Mouse (Mus musculus) kidney, postnatal 14 days (tissue): ENCODE results near the gene Ramac.

Source experiments
- DNase-seq: peaks from one replicate; pipeline ENCODE4 v3.0.0; 2022; ENCODE audit warnings: mixed read lengths

Gene Ramac

DNA sequence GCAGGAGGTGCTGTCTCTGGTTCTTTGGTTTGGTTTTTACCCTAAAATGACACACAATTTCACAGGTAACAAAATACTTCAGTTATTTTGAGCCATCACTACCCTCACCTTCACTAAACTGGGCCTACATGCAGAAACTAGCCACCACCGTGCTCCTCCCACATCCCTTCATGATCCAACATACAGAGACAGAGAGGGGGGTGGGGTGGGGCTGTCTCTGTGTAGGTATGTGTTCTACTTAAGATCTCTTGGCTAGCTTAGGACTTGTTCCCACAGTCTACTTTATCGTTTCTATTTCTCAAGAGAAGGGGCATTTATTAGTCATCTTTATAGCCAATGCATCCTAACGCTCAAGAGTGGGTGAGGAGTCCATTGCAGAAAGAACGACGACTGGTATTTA, 25.8 kb downstream of the Ramac start:
- DNase-seq = peak; percentile 8

DNA sequence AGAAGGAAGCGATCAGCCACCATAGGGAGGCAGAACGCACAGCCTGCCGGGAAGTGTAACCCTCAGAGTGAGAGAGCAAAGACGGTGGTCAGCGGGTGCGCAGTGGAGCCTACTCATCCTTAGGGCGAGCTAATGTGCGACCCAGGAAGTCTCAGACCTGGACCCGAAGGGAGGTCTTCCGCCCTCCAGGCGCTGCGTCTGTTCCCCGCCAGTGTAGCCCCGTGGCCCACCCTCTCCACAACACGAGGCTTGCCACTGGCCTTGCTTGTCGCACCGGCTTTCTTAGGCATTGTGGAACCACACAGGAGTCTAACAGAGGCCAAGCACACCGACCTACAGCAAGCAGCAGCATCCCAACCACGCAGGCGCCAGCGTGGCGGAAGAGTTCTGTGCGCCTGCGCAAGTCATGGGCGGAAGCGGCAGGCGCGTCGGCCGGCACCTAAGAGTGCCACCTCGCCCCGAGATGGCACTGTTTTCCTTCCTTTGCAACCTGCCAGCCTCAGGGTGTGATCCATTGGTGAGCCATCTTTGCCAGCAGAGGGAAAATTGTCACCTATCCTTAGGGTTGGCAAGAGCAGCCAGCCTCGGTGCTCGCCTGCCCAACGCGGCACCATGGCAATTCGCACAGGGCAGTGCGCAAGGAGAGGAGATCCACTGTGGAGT, 26.5 kb downstream of the Ramac start, which contains the start of gene 3110040N11Rik:
Gene 3110040N11Rik, minus strand, starts transcription at position 384 of the 663 bp plus-strand sequence.
- peak; percentile 89 for DNase-seq

DNA sequence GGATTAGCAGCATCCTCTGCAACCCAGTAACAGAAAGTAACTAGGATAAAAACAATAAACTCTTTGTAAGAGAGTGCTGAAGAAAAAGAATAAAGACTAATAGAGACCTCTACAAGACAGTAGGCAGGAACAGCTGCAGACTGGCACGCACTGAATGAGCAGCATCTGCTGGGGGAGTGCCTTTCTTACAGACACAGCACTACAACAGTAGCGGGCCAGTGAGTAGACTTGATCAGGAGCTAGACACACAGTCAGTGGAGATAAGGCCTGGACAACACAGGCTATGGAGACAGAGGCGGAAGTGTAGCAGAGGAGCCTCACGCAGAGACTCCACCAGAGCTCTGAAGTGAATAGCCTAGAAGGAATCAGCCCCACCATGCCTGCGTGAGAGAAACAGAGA, 43.3 kb downstream of the Ramac start:
- DNase-seq = no peak
